Mouse (Mus musculus) testis, adult 2 months (tissue): ENCODE data around the gene Lemd1. TPM values are rescaled to one million over a fixed set of nuclear protein-coding genes. Genes with fewer than 3 reads are reported as not detected.

Experiments used
- H3K27ac ChIP-seq: fragments of 200-500 bp; 2 replicates; pipeline ENCODE4 v1.5.1; 2012; ENCODE audit warnings: low read depth, low read length; ENCODE audit not compliant: control insufficient read depth, insufficient read depth
- H3K27me3 ChIP-seq: fragments of 200-500 bp; 2 replicates; pipeline ENCODE4 v1.6.1; 2012; ENCODE audit warnings: mild to moderate bottlenecking, low read length, moderate library complexity; ENCODE audit not compliant: control insufficient read depth, insufficient read depth
- H3K36me3 ChIP-seq: fragments of 200-500 bp; 2 replicates; pipeline ENCODE4 v1.6.1; 2012; ENCODE audit warnings: mild to moderate bottlenecking, low read length; ENCODE audit not compliant: control insufficient read depth, insufficient read depth
- H3K4me1 ChIP-seq: fragments of 200-500 bp; 2 replicates; pipeline ENCODE4 v1.6.1; 2012; ENCODE audit warnings: low read length; ENCODE audit not compliant: control insufficient read depth, insufficient read depth
- H3K4me3 ChIP-seq: fragments of 200-500 bp; 2 replicates; pipeline ENCODE4 v1.5.1; 2012; ENCODE audit warnings: low read depth, mild to moderate bottlenecking, low read length, moderate library complexity, mixed read lengths; ENCODE audit not compliant: control insufficient read depth
- CTCF ChIP-seq: fragments of 200-500 bp; IDR thresholded peaks from 2 replicates; pipeline ENCODE4 v1.5.1; 2012; ENCODE audit warnings: low read depth, mild to moderate bottlenecking, inconsistent platforms, low read length, moderate library complexity; ENCODE audit not compliant: control insufficient read depth, insufficient read depth, insufficient replicate concordance
- POLR2A ChIP-seq: fragments of 200-500 bp; IDR thresholded peaks from 2 replicates; pipeline ENCODE4 v1.6.1; 2012; ENCODE audit warnings: low read depth, mild to moderate bottlenecking, inconsistent platforms, low read length, moderate library complexity; ENCODE audit not compliant: control insufficient read depth
- polyA plus RNA-seq: library from polyadenylated mRNA; depleted of rRNA; stranded (reverse); fragments of >200 nt; gene quantifications from 2 replicates; pipeline ENCODE4 v1.2.3, GENCODE M21; 2012

Lemd1 gene
- polyA plus RNA-seq, 1 experiment = 162 TPM

DNA sequence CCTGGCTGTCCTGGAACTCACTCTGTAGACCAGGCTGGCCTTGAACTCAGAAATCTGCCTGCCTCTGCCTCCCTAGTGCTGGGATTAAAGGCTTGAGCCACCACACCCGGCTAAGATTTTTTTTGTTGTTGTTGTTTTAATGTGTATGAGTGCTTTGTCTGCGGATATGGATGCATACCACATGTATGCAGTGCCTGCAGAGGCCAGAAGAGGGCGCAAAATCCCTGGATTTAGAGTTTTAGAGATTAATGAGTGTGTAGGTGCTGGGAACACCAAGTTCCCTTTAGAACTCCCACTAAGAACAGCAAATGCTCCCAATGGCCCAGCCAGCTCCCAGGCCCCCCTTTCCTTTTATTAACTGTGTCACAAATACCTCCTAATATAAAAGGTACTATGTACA is 25.4 kb upstream of the Lemd1 start:
- Histone ChIP-seq H3K27ac (no peak overlapping the region), H3K36me3 (no peaks in the 10 kb centered on the region), H3K27me3 (no peaks in the 10 kb centered on the region), H3K4me3 (no peak overlapping the region), H3K4me1 (no peaks in the 10 kb centered on the region)
- TF ChIP-seq POLR2A (no peak), CTCF (no peak)

GRCm38 (mm10) chr1:132168115-132168767 is 23.0 kb upstream of the Lemd1 start:
- no peak overlapping the region for H3K4me3 ChIP-seq
- no peak for TF ChIP-seq POLR2A
- no peak for TF ChIP-seq CTCF
- no peaks in the 10 kb centered on the region for H3K36me3 ChIP-seq
- H3K4me1 ChIP-seq = no peaks in the 10 kb centered on the region
- H3K27ac ChIP-seq = no peak overlapping the region
- no peaks in the 10 kb centered on the region for H3K27me3 ChIP-seq

- no peak for TF ChIP-seq POLR2A
- TF ChIP-seq CTCF = no peak
- Histone ChIP-seq H3K27ac (no peak overlapping the region), H3K4me3 (no peak overlapping the region), H3K36me3 (no peaks in the 10 kb centered on the region), H3K4me1 (no peaks in the 10 kb centered on the region), H3K27me3 (no peaks in the 10 kb centered on the region)
Measured at GRCm38 (mm10) chr1:132170698-132171097, 20.5 kb upstream of the Lemd1 start.

GRCm38 (mm10) chr1:132171619-132172018 is 19.6 kb upstream of the Lemd1 start:
- no peak for TF ChIP-seq CTCF
- TF ChIP-seq POLR2A = no peak
- no peaks in the 10 kb centered on the region for H3K36me3 ChIP-seq
- H3K27ac ChIP-seq = no peak overlapping the region
- no peaks in the 10 kb centered on the region for H3K4me1 ChIP-seq
- H3K27me3 ChIP-seq = no peaks in the 10 kb centered on the region
- H3K4me3 ChIP-seq = no peak overlapping the region

DNA sequence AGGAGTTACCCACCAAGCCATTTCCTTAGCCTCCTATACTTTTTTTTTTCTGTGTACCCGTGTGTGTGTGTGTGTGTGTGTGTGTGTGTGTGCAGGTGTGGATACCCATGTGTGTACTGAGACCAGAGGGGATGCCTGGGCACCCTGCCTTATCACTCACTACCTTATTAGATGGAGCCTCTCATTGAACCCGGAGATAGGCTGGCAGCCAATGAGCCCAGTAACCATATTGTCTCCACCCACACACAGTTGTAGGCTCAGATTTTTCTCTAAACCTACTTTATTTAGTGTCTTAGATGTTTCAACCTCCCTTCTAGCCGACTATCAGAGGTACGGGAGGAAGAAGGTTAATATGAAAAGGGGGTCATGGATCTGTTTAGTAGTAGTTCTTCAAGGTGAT is 4.9 kb upstream of the Lemd1 start:
- H3K27me3 ChIP-seq = peaks cover 6% of the 10 kb centered on the region; the same call in 1 of the 2 replicates
- no peak overlapping the region for H3K4me3 ChIP-seq
- no peaks in the 10 kb centered on the region for H3K36me3 ChIP-seq
- peaks cover 15% of the 10 kb centered on the region for H3K4me1 ChIP-seq
- no peak overlapping the region for H3K27ac ChIP-seq
- TF ChIP-seq POLR2A (no peak), CTCF (no peak)

GRCm38 (mm10) chr1:132188442-132189066 is 2.7 kb upstream of the Lemd1 start:
- no peak overlapping the region for H3K4me3 ChIP-seq
- no peak overlapping the region for H3K27ac ChIP-seq
- H3K27me3 ChIP-seq = peaks cover 7% of the 10 kb centered on the region; the same call in 1 of the 2 replicates
- H3K4me1 ChIP-seq = peaks cover 16% of the 10 kb centered on the region
- TF ChIP-seq CTCF (no peak), POLR2A (no peak)
- no peaks in the 10 kb centered on the region for H3K36me3 ChIP-seq

DNA sequence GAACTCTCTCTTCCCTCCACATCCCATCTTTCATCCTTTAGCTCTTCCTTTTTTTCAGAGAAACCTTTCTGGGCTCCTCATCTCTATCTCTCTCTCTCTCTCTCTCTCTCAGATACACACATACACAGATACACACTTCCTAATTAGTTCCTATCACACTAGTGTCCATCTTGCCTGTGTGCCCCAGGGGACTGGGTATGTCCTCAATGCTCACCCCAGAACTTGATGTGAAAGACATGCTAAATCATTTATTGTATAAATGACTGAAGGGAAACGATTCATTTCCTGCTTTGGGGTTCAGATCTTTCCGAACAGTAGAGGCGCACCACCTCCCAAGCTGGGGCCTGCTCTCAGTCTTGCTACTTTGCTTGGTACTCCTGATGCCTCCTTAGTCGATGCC is 2.0 kb upstream of the Lemd1 start:
- no peak overlapping the region for H3K27ac ChIP-seq
- no peak overlapping the region for H3K4me3 ChIP-seq
- no peaks in the 10 kb centered on the region for H3K36me3 ChIP-seq
- peaks cover 16% of the 10 kb centered on the region for H3K4me1 ChIP-seq
- TF ChIP-seq CTCF (no peak), POLR2A (no peak)
- peaks cover 7% of the 10 kb centered on the region; the same call in 1 of the 2 replicates for H3K27me3 ChIP-seq

GRCm38 (mm10) chr1:132190040-132190513 is 1.2 kb upstream of the Lemd1 start:
- Histone ChIP-seq H3K27ac (no peak overlapping the region), H3K27me3 (peaks cover 7% of the 10 kb centered on the region; the same call in 1 of the 2 replicates), H3K4me3 (peak overlapping the region; percentile 82), H3K4me1 (peaks cover 16% of the 10 kb centered on the region), H3K36me3 (no peaks in the 10 kb centered on the region)
- TF ChIP-seq POLR2A (no peak), CTCF (no peak)
